Mouse (Mus musculus): ENCODE results near the gene Kmt2b. TPM values are rescaled to one million over a fixed set of nuclear protein-coding genes. Genes with fewer than 3 reads are reported as not detected.

Kmt2b gene
- total RNA-seq, 2 experiments from 2014 or later: 12.5 to 12.9 TPM

- no peak for DNase-seq (ENCODE audit: low spot score)
These were observed 14.1 kb upstream of the Kmt2b start for GRCm38 (mm10) chr7:30602583-30602982.

- no peak for DNase-seq (ENCODE audit: low spot score)
These were observed 12.1 kb upstream of the Kmt2b start for GRCm38 (mm10) chr7:30600651-30601050.

- peak; percentile 79 for DNase-seq (ENCODE audit: low spot score)
These were observed 11.4 kb upstream of the Kmt2b start for GRCm38 (mm10) chr7:30599933-30600353.

GRCm38 (mm10) chr7:30598786-30599185 lies 10.3 kb upstream of the Kmt2b start, which contains the start of gene Zbtb32:
Gene Zbtb32, minus strand, starts transcription at chr7:30598909.
- DNase-seq (ENCODE audit: low spot score): no peak

- DNase-seq (ENCODE audit: low spot score): no peak
These were observed 8.3 kb upstream of the Kmt2b start for GRCm38 (mm10) chr7:30596811-30597210.

GRCm38 (mm10) chr7:30596093-30596492 lies 7.6 kb upstream of the Kmt2b start:
- DNase-seq (ENCODE audit: low spot score): no peak

GRCm38 (mm10) chr7:30594510-30595024 lies 6.0 kb upstream of the Kmt2b start:
- no peak for DNase-seq (ENCODE audit: low spot score)

- no peak for DNase-seq (ENCODE audit: low spot score)
These were observed 5.3 kb upstream of the Kmt2b start for GRCm38 (mm10) chr7:30593579-30594509.

- no peak for DNase-seq (ENCODE audit: low spot score)
These were observed 4.4 kb upstream of the Kmt2b start for GRCm38 (mm10) chr7:30592772-30593423.

GRCm38 (mm10) chr7:30591605-30591951 lies 3.1 kb upstream of the Kmt2b start:
- DNase-seq (ENCODE audit: low spot score): no peak

- DNase-seq (ENCODE audit: low spot score): no peak
These were observed 2.5 kb upstream of the Kmt2b start for GRCm38 (mm10) chr7:30590927-30591604.

GRCm38 (mm10) chr7:30589435-30590301 lies 1.1 kb upstream of the Kmt2b start:
- DNase-seq (ENCODE audit: low spot score): peak; percentile 85

- peak; percentile 40 for DNase-seq (ENCODE audit: low spot score)
These were observed 471 bp downstream of the Kmt2b start for GRCm38 (mm10) chr7:30587842-30588667.

- no peak for DNase-seq (ENCODE audit: low spot score)
These were observed 2.0 kb downstream of the Kmt2b start for GRCm38 (mm10) chr7:30586455-30587020.

GRCm38 (mm10) chr7:30585170-30585569 lies 3.4 kb downstream of the Kmt2b start:
- DNase-seq (ENCODE audit: low spot score): no peak

GRCm38 (mm10) chr7:30584339-30584738 lies 4.2 kb downstream of the Kmt2b start:
- DNase-seq (ENCODE audit: low spot score): no peak

- no peak for DNase-seq (ENCODE audit: low spot score)
These were observed 7.0 kb downstream of the Kmt2b start for GRCm38 (mm10) chr7:30581547-30581946.

- no peak for DNase-seq (ENCODE audit: low spot score)
These were observed 8.6 kb downstream of the Kmt2b start for GRCm38 (mm10) chr7:30579950-30580349.

GRCm38 (mm10) chr7:30572969-30573368 lies 15.6 kb downstream of the Kmt2b start:
- peak; percentile 91 for DNase-seq (ENCODE audit: low spot score)

GRCm38 (mm10) chr7:30572389-30572788 lies 16.1 kb downstream of the Kmt2b start:
- no peak for DNase-seq (ENCODE audit: low spot score)
